Mouse (Mus musculus) heart, postnatal 0 days (tissue): ENCODE data around the gene Camk2b.

Experiments
- CTCF ChIP-seq: IDR thresholded peaks from 2 replicates; pipeline ENCODE4 v1.5.1; 2016; ENCODE audit warnings: antibody characterized with exemption, control low read depth, low read depth
- EP300 ChIP-seq: IDR thresholded peaks from 2 replicates; pipeline ENCODE4 v1.6.1; 2016; ENCODE audit warnings: antibody characterized with exemption, low read depth

GRCm38 (mm10) chr11:6000961-6001682 is 65.0 kb downstream of the Camk2b start:
- TF ChIP-seq EP300 (no peak), CTCF (no peak)
